Mouse (Mus musculus): ENCODE measurements at regions not wholly inside any gene's neighbourhood (a gene's known extent, or its start where the extent isn't known, plus 50 kb on each side); places are given as distances from the start of the nearest gene placed in this dataset.
A peak's percentile ranks its signal among the peaks of the same experiment; 100 is the strongest.
"Not testable (repeated sequence)": the region's sequence is repeated elsewhere in the genome, so short reads cannot be mapped to it uniquely, and the experiment has no call there.

DNA sequence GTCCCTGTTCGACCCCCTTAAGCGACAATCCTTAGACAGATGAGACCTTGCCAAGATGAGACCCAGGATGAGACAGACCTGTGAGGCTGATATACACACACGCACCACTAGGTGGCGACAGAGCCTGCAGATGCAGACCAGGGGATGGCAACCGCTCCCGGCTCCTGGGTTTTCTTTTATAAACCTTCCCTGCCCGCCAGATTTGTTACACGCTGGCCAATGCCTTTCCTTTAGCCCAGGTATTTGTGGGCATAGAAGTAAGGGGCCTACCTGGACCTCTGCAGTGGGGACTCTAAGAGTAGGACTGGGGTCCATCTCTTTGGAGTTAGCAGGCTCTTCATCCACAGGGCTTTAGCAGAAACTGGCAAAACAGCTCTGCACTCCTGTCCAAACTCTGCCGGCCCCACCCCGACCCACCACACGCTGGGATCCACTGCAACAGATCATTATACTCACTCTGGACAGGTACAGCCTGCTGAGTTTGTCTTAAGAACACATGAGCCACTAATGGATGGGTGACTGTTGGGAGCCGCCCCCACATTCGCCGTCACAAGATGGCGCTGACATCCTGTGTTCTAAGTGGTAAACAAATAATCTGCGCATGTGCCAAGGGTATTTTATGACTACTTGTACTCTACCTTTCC is 390.6 kb downstream of the Sox9 start:
- peak; percentile 67 to 81 for DNase-seq (ENCODE audit: low spot score in 2 of 2)

- DNase-seq (ENCODE audit: low spot score in 2 of 2), result not testable (repeated sequence)
These were observed 391.3 kb downstream of the Sox9 start for GRCm38 (mm10) chr11:113173317-113173716.

- DNase-seq (ENCODE audit: low spot score in 2 of 2), result no peak
These were observed 392.0 kb downstream of the Sox9 start for GRCm38 (mm10) chr11:113174011-113174507.

DNA sequence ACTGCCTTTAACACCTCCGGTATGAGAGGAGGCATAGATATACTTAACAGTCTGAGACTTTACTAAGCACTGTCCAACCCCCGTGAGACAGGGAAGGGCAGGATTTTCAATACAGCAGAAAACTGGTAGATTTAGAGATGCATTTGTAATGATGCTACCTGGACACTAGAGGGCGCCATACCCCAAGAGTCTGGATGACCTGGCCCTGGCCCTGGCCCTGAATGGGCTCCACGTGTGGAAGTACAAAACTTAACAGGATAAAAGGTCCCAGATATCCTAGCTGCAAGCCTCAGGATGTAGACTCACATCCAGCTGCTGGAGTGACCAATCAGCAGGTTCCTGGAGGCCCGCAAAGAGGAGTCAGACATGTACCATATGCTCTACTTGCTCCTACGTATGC is 393.3 kb downstream of the Sox9 start:
- no peak for DNase-seq (ENCODE audit: low spot score in 2 of 2)

DNA sequence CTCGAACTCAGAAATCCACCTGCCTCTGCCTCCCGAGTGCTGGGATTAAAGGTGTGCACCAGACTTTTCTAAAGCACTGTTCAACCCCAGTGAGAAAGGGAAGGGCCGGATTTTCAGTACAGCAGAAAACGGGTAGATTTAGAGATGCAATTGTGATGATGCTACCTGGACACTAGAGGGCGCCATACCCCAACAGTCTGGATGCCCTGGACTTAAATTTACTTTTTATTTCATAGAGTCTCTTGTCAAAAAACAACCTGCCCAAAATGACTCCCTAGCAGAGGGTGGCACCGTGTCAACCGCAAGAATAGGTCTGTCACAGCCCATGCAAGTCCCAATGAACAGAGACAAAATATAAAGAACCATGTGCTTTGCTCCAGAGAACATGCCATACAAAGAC is 394.2 kb downstream of the Sox9 start:
- DNase-seq (ENCODE audit: low spot score in 2 of 2), result peak; percentile 54 to 69

DNA sequence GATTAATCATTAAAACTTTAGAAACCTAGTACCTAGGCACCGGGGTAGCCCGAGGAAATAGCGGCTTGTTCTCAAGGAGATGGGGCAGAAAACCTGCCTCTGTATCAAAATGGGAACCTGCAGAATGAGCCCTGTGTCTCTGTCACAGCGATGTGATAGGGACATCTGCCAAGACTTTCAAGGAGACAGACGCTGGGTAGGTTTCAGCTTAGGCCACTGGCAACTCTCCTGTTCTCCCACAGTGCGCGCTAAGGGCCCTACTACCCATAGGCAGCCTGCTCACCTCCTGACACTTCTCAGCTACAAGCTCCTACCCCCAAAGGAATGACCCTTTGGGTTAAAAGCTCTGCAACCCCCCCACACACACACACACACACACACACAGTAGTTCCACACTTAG is 396.4 kb downstream of the Sox9 start:
- no peak for DNase-seq (ENCODE audit: low spot score in 2 of 2)

DNA sequence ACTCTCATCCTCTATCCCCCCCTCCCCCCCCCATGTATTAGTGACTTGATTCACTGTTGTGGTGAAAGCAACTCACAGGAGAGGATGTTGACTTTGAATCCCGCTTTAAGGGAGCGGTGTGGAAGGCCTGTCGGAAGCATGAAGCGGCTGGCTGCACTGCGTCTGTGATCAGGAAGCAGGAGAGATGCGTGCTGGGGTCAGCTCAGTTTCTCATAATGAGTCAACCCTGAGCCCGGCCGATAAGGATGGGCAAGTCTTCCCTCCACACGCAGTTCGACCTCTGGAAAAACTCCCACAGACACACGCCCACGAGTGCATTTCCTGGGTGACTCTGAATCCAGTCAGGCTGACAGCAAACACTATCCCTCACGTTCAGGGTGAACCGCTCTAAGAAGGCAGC is 398.0 kb downstream of the Sox9 start:
- DNase-seq (ENCODE audit: low spot score in 2 of 2), result no peak

GRCm38 (mm10) chr11:113182083-113182861 is 400.2 kb downstream of the Sox9 start:
- peak; percentile 47 to 66 for DNase-seq (ENCODE audit: low spot score in 2 of 2)

DNA sequence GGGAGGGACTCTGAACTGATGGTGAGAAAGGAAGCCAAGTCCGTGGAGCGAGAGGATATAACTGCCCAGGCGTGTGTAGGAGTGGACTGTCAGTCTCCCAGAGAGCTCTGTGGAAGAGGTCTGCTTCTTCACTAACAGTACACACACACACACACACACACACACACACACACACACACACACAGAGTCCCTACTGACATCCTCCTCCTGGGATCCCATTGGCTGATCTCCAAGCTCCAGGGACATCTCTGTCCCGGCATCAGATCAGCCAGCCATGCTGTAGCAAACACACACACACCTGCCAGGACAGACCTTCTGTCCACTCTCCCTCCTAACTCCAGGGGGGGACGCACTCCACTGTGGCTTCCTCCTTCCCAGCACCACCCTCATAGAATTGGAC is 401.5 kb downstream of the Sox9 start:
- no peak for DNase-seq (ENCODE audit: low spot score in 2 of 2)

DNA sequence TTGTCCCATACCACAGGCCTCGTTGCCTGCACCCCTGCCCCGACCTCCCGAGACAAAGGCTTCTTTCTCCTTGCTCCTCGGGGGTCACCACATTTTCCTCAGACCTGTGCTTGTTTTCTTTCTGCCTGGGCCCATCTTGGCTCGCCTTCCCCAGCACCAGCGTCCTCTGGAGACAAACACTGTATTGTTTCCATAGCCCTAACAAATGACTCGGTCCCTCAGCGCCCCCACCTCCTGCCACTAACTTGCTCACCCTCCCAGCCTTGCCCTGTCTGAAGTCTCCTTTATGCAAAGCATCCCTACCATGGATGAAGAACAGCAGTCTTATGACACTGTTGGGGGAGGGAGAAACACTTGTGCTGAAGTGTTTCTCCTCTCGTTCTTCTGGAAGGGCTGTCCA is 402.1 kb downstream of the Sox9 start:
- no peak for DNase-seq (ENCODE audit: low spot score in 2 of 2)

DNA sequence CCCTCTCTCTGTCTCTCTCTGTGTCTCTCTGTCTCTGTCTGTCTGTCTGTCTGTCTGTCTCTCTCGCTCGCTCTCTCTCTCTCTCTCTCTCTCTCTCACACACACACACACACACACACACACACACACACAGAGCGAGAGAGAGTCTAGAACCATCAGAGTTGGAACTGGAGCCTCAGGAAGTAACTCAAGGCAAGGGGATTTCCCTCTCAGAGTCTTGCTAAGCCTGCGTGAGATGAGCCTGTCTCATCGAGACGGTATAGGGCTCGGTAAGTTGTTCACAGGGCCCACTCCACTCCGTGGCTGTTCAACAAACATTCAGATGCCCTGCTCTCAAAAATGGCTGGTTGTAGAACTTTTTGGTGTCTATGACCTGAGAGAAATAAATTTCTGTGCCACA is 405.4 kb downstream of the Sox9 start:
- DNase-seq (ENCODE audit: low spot score in 2 of 2), result no peak

- peak in 1 of 2 experiments; percentile 71 for DNase-seq (ENCODE audit: low spot score in 2 of 2)
These were observed 406.4 kb downstream of the Sox9 start for GRCm38 (mm10) chr11:113188263-113188920.

DNA sequence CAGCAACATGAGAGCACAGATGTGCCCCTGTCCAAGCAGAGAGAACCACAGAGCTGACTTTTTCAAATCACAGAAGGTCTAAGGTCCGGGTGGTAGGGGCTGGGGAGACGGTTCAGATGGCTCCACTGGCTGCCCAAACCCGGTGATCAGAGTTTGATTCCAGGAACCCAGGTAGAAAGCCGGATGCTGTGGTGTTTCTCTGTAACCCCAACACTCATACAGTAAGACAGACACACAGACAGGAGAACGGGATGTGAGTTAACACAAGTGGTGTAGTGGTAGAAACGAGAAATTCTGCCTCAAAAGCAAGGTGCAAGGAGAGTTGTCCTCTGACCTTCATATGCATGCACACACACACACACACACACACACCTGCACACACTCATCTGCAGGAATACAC is 408.0 kb downstream of the Sox9 start:
- no peak for DNase-seq (ENCODE audit: low spot score in 2 of 2)

DNA sequence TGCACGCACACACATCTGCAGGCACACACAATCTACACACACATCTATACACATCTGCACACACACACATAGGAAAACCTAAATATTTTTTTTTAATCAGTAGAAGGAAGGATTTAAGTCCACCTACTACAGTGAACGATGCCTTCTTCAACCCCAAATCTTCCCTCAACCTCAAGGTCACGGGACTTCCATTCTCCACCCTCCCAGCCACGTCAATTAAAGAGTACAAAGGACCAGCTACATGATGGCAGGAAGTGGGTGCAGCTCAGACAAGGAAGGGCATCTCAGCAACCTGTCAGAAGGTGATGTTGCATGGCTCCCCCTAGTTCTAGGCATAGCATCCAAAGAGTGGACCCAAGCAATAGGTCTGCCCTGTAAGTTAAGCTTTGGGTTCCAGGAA is 408.5 kb downstream of the Sox9 start:
- DNase-seq (ENCODE audit: low spot score in 2 of 2), result no peak

DNA sequence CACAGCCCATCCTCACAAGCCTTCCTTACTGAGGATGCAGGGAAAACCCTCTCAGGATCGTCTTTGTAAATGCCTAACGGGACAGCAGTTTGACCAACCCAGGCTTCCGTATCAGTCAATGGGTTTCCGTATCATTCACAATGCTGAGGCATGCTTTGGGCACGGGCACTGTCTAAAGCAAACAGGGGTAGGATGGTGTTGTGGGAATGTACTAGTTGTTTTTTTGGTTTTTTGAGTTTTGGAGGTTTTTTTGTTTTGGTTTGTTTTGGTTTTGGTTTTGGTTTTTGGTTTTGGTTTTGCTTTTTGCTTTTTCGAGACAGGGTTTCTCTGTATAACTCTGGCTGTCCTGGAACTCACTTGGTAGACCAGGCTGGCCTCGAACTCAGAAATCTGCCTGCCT is 409.0 kb downstream of the Sox9 start:
- DNase-seq (ENCODE audit: low spot score in 2 of 2), result no peak

DNA sequence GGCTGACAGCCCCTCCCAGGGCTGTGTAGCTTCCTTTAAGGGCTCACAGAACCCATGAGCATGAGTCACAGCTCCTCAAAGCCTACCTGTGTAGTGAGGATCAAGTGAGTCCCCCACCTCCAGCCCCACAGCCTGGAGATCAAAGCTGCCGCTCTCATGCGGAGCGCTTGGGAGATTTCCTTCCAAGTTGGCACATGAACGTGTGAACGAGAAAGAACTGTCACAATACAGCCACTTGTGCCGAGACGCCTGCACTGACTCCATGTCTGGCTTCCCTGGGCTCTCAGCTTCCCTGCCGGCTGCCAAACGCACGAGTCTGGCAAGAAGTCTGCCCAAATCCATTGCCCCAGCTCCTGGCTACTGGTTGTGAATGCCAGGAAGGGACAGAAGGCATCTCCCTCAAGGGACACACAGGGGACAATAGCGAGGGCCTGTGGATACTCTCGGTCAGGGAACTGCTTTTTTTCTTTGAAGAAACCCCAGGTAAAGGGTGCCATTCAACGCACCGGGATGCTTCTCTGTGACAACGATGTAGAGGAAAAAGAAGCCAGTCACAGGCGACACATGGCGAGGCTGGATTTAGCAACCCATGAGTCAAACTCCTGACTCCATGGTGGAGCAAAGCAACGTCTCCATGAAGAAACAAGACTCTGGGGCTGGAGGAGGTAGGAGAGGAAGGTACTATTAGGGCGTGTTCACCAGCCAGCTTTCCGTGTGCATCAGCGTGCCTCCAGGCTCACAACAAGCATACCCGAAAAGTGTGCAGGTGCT is 410.2 kb downstream of the Sox9 start:
- DNase-seq (ENCODE audit: low spot score in 2 of 2), result peak; percentile 56 to 80

GRCm38 (mm10) chr11:113194144-113194827 is 412.3 kb downstream of the Sox9 start:
- DNase-seq (ENCODE audit: low spot score in 2 of 2), result no peak
